Mouse (Mus musculus) G1E (cell line): Measurements from ENCODE around the gene Apoa1.

Experiments
- CTCF ChIP-seq: IDR thresholded peaks from 2 replicates; pipeline ENCODE4 v1.5.1; 2012; ENCODE audit warnings: low read depth, low read length, inconsistent platforms, mixed read lengths
- GATA1 ChIP-seq: IDR thresholded peaks from 2 replicates; pipeline ENCODE4 v1.6.1; 2012; ENCODE audit warnings: borderline replicate concordance, low read length, inconsistent platforms, mixed read lengths
- POLR2AphosphoS5 ChIP-seq: IDR thresholded peaks from 2 replicates; pipeline ENCODE4 v1.6.1; 2012; ENCODE audit warnings: low read depth, low read length, inconsistent platforms; ENCODE audit not compliant: insufficient replicate concordance
- TAL1 ChIP-seq: conservative IDR thresholded peaks from 2 replicates; pipeline ENCODE4 v1.6.1; 2012; ENCODE audit warnings: low read depth, low read length, inconsistent platforms, mixed read lengths

- no peak for TF ChIP-seq CTCF
- no peak for TF ChIP-seq GATA1
- TF ChIP-seq POLR2AphosphoS5, result no peak
- TF ChIP-seq TAL1, result no peak
These were observed 5.3 kb upstream of the Apoa1 start for GRCm38 (mm10) chr9:46223090-46223489.
